Mouse (Mus musculus): ENCODE measurements around the gene Klc2.
"Not testable (repeated sequence)": the region's sequence is repeated elsewhere in the genome, so short reads cannot be mapped to it uniquely, and the experiment has no call there.

The Klc2 gene

GRCm38 (mm10) chr19:5118384-5118698 is at the start of gene Klc2:
Gene Klc2 (minus strand): TSS chr19:5118560.
- no peak for DNase-seq (ENCODE audit: low spot score)

GRCm38 (mm10) chr19:5167477-5167876 is 49.1 kb upstream of the Klc2 start:
- DNase-seq (ENCODE audit: low spot score) = no peak

GRCm38 (mm10) chr19:5164380-5164779 is 46.0 kb upstream of the Klc2 start:
- DNase-seq (ENCODE audit: low spot score) = no peak

- no peak for DNase-seq (ENCODE audit: low spot score)
These were observed 43.6 kb upstream of the Klc2 start for GRCm38 (mm10) chr19:5161913-5162312.

GRCm38 (mm10) chr19:5152261-5152660 is 33.9 kb upstream of the Klc2 start:
- DNase-seq (ENCODE audit: low spot score) = no peak

GRCm38 (mm10) chr19:5151741-5152140 is 33.4 kb upstream of the Klc2 start:
- no peak for DNase-seq (ENCODE audit: low spot score)

GRCm38 (mm10) chr19:5151331-5151730 is 33.0 kb upstream of the Klc2 start:
- DNase-seq (ENCODE audit: low spot score) = peak; percentile 26

- DNase-seq (ENCODE audit: low spot score) = no peak
These were observed 32.0 kb upstream of the Klc2 start for GRCm38 (mm10) chr19:5150358-5150757.

GRCm38 (mm10) chr19:5149041-5149440 is 30.7 kb upstream of the Klc2 start:
- DNase-seq (ENCODE audit: low spot score) = not testable (repeated sequence)

GRCm38 (mm10) chr19:5139640-5140039 is 21.3 kb upstream of the Klc2 start:
- DNase-seq (ENCODE audit: low spot score) = peak; percentile 43

- no peak for DNase-seq (ENCODE audit: low spot score)
These were observed 12.9 kb upstream of the Klc2 start for GRCm38 (mm10) chr19:5131237-5131636.

GRCm38 (mm10) chr19:5129770-5130169 is 11.4 kb upstream of the Klc2 start:
- no peak for DNase-seq (ENCODE audit: low spot score)

GRCm38 (mm10) chr19:5124055-5124614 is 5.8 kb upstream of the Klc2 start:
- no peak for DNase-seq (ENCODE audit: low spot score)

GRCm38 (mm10) chr19:5123241-5123640 is 4.9 kb upstream of the Klc2 start:
- DNase-seq (ENCODE audit: low spot score) = no peak

- peak; percentile 58 for DNase-seq (ENCODE audit: low spot score)
These were observed 4.1 kb upstream of the Klc2 start for GRCm38 (mm10) chr19:5122492-5122891.

- peak; percentile 93 for DNase-seq (ENCODE audit: low spot score)
These were observed 621 bp downstream of the Klc2 start for GRCm38 (mm10) chr19:5117494-5118383.

- DNase-seq (ENCODE audit: low spot score) = no peak
These were observed 4.6 kb downstream of the Klc2 start for GRCm38 (mm10) chr19:5113783-5114182.

GRCm38 (mm10) chr19:5109659-5110453 is 8.5 kb downstream of the Klc2 start:
- DNase-seq (ENCODE audit: low spot score) = no peak

GRCm38 (mm10) chr19:5108702-5109101 is 9.7 kb downstream of the Klc2 start:
- no peak for DNase-seq (ENCODE audit: low spot score)

GRCm38 (mm10) chr19:5108271-5108575 is 10.1 kb downstream of the Klc2 start:
- DNase-seq (ENCODE audit: low spot score) = no peak

- no peak for DNase-seq (ENCODE audit: low spot score)
These were observed 10.6 kb downstream of the Klc2 start for GRCm38 (mm10) chr19:5107556-5108270.

GRCm38 (mm10) chr19:5106731-5107191 is 11.6 kb downstream of the Klc2 start, which contains the start of gene Rab1b:
Gene Rab1b (minus strand): TSS chr19:5107072.
- DNase-seq (ENCODE audit: low spot score) = peak; percentile 98

All from ovary, postnatal 36 days (tissue).